Mouse (Mus musculus): ENCODE results near the gene Tex14.
A peak's percentile ranks its signal among the peaks of the same experiment; 100 is the strongest.
"Not testable (repeated sequence)": the region's sequence is repeated elsewhere in the genome, so short reads cannot be mapped to it uniquely, and the experiment has no call there.

Gene Tex14

DNA sequence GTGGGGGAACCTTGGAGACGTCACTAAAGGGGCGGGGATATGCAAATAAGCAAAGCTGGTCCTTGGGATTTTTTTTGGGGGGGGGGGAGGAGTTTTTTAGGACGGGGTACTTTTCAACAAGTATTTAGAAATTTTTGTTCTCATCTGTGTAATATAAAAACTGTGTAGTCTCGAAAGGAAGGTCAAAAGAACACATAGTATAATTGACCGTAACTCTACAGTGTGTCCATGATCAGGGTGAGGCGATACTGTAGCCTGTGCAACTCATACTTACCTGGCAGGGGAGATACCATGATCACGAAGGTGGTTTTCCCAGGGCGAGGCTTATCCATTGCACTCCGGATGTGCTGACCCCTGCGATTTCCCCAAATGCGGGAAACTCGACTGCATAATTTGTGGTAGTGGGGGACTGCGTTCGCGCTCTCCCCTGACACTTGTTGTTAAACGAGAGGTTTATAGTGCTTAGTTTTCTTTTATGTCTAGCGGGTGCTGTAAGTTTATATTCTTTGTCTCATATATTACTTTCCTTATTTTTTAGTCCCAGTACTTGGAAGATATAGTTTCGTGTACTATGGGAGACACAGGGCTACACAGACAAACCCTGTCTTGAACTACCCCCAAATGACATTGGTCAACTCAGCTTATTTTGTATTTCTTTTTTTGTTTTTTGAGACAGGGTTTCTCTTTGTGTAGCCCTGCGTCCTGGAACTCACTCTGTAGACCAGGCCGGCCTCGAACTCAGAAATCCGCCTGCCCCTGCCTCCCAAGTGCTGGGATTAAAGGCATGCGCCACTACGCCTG, 21.8 kb downstream of the Tex14 start:
- peak; percentile 81 to 88 for DNase-seq (ENCODE audit: low spot score in 2 of 2)

DNA sequence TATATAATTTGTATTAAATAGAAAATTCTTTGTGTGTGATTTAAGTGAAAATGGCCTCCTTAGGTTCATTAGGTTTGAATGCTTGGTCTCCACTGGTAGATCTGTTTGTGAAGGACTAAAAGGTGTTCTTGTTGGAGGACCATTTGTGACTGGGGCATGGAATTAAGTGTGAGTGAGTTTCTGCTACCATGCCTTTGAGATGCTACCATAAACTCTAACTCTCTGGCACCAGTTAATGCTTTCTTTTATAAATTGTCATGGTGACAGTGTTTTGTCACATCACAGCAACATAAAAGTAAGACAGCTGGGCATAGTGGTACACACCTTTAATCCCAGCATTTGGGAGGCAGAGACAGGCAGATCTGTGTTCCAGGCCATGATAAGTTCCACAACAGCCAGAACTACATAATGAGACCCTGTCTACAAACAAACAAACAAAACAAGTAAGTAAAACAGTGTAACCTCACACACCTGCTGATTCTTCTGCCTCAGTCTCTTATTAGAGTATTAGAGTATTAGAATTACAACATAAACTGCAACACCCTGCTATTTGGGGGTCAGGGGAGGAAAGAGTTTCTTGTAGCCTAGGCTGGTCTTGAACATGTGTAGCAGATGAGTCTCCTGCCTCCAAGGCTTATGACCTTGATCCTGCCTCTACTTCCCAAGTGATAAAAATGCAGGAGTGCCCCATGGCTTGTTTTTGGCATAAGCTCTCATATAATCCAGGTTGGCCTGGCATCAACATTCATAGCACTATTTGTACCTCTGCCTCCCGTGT, 22.6 kb downstream of the Tex14 start:
- DNase-seq (ENCODE audit: low spot score in 2 of 2): no peak

DNA sequence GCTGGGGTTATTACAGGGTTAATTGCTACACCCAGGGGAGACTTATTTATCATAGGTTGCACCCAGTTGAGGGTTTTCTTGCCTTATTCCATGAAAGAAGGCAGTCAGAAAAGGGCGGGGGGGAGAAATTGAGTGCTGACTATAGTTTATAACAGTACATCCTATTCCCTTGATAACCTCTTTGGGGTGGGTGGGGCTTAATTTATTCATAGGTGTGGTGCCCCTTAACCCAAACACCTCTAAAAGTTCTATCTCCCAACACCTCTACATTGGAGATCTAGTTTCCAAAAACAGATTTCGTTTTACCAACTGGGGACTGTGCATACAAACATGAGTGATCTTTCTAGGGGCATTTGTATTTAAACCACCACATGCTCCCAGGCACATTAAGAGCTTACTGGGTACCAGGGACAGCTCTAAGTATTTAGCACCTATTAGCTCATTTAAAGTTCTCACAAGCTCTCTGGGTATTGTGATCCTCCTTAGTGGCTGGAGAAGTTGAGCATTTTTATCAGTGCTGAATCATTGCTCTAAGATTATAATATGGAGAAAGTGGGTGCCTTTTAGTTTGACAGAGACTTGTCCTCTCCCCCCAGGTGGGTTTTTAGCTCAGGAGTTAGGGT, 23.3 kb downstream of the Tex14 start:
- no peak for DNase-seq (ENCODE audit: low spot score in 2 of 2)

DNA sequence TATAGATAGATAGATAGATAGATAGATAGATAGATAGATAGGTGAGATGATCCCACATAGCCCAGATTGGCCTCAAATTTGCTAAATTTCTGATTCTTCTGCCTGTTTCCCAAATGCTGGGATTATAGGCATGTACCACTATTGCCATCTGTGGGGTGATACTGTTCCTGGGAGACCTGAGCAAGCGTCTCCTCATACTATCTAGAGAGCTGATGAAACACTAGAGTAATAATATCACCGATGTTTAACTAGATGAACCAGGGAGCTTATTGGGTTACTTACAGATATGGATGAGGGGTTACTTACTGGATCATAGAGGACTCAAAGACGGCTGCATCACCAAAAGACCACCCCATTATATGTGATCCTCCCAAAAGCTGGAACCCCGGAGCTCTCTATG, 24.5 kb downstream of the Tex14 start:
- no peak for DNase-seq (ENCODE audit: low spot score in 2 of 2)

DNA sequence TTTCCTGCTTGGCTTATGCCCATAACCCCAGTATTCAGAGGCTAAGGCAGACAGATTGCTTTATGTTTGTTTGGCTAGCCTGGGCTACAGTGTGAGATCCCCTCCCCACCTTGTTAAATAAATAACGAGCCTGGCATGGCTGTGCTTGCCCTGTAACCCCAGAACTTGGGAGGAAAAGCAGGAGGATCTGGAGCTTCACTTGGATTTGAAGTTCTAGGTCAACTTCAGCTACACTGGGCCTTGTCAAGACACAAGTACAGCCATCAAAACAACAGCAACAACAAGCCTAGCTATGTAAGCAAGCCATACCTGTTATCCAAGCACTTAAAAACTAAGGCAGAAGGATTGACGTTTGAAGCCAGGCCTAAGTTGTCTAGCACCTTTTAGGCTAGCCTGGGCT, 25.5 kb downstream of the Tex14 start:
- DNase-seq (ENCODE audit: low spot score in 2 of 2): no peak

DNA sequence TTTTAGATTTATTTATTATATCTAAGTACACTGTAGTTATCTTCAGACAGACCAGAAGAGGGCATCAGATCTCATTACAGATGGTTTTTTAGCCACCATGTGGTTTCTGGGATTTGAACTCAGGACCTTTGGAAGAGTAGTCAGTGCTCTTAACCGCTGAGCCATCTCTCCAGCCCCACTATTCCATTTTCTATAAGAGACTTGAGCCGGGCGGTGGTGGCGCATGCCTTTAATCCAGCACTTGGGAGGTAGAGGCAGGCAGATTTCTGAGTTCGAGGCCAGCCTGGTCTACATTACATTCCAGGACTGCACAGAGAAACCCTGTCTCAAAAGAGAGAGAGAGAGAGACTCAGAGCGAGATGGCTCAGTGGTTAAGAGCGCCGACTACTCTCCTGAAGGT, 26.9 kb downstream of the Tex14 start:
- not testable (repeated sequence) for DNase-seq (ENCODE audit: low spot score in 2 of 2)

DNA sequence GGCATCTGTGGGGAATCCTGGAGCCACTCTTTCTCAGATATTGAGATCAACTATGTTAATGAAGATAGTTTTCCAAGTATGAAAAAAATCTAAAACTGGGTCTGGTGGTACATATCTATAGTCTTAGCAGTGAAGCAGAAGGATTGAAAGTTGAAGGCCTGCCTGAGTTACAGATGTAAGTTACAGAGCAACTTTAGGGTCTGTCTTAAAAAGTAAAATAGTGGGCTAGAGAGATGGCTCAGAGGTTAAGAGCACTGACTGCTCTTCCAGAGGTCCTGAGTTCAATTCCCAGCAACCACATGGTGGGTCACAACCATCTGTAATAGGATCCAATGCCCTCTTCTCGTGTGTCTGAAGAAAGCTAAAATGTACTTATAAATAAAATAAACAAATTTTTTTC, 27.6 kb downstream of the Tex14 start:
- no peak for DNase-seq (ENCODE audit: low spot score in 2 of 2)

DNA sequence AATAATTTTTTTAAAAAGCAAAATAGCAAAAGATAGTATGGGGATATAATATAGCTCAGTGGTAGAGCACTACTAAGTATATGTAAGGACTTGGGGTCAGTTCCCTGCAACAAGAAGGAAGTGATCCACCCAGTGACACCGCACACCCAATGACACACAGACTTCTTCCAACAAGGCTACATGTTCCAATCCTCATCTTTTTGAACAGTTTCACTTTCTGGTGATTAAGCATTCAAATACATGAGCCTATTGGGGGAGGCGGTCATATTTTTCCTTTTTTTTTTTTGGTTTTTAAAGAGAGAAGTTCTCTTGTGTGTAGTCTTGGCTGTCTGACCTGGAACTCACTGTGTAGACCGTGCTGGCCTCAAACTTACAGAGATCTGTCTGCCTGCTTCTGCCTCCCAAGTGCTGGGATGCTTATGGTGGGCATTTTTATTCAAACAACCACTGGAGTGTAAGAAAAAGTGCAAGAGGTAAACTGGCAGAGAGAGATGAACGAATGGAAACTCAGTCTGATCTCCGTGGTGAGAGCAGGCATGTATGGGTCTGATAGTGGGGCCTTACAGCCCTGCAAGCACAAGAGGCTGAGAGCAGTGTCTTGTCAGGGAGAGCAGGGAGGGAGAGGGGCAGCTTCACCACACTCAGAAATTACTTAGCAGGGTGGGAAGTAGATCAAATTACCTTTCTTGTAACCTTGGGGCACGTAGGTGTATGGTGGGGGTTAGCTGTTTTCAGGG, 28.2 kb downstream of the Tex14 start:
- DNase-seq (ENCODE audit: low spot score in 2 of 2): no peak

DNA sequence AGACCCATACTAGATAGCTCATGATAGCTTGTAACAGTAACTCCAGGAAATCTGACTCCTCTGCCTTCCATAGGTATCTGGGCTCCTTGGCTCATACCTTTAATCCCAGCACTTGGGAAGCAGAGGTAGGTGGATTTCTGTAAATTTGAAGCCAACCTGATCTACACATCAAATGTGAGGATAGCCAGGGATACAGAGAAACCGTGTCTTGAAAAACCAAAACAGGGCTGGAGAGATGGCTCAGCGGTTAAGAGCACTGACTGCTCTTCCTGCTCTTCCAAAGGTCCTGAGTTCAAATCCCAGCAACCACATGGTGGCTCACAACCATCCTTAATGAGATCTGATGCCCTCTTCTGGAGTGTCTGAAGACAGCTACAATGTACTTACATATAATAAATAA, 30.2 kb downstream of the Tex14 start:
- not testable (repeated sequence) for DNase-seq (ENCODE audit: low spot score in 2 of 2)

DNA sequence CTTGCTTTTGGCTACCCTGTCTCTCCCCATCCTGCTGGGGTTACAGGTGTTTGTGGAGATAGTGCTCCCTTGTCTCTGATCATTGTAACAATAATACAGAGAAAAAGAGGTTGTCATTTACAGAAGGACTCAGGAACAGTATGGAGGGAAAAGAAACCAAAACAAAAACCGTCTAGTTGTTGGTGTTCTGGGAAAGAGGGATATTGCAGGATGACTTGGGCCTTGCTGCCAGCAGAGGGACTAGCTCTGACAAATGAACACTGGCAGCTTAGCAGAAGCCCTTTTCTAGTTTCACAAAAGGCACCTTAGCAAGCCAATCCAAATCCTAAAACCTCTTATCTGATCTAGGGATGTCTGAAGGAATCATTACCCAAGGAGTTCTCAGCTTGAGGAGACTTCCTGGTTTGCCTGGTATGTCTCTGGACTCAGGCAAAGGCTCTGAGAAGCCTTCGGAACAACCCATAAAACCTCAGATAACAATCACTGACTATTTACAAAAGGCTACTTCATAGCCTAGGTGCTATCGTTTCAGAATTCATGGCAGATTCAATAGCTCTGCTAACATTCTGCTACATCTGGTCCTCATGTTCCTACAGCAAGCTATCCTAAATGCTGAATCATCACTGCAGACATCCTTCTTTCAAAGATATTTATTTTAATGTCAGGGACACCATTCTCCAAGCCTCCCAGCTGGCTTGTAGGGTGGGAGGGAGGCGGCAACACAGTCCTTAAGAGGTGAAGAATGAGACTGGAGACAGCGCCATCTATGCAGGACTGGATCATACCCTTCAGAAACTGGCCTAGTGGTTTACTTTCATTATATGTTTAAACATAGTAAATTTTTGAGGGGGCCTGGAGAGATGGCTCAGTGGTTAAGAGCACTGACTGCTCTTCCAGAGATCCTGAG, 31.7 kb downstream of the Tex14 start:
- no peak for DNase-seq (ENCODE audit: low spot score in 2 of 2)

DNA sequence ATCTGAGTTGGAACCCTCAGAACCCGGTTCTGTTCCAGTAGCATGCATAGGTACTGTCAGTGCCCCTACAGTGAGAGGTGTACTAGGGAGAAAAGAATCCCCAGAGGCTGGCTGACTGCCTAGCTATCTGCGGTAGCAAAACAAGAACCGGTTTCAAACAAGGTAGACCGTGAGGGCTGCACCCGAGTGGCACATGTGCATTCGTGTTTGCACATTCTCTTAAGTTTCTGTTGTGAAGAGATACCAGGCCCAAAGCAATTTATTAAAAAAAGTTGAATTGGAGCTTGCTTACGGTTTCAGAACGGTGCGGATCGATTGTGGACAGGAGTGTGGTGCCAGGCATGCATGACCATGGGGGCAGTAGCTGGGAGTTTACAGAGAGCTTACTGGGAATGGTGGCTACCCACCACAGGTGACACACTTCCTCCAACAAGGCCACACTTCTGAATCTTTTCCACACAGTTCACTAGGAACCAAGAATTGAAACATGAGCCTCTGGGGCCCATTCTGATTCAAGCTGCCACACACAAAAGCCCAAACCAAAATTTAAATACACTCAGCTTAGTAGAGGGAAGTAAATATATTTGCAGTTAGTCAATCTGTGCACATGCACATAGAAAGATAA, 35.0 kb downstream of the Tex14 start:
- DNase-seq (ENCODE audit: low spot score in 2 of 2): no peak

DNA sequence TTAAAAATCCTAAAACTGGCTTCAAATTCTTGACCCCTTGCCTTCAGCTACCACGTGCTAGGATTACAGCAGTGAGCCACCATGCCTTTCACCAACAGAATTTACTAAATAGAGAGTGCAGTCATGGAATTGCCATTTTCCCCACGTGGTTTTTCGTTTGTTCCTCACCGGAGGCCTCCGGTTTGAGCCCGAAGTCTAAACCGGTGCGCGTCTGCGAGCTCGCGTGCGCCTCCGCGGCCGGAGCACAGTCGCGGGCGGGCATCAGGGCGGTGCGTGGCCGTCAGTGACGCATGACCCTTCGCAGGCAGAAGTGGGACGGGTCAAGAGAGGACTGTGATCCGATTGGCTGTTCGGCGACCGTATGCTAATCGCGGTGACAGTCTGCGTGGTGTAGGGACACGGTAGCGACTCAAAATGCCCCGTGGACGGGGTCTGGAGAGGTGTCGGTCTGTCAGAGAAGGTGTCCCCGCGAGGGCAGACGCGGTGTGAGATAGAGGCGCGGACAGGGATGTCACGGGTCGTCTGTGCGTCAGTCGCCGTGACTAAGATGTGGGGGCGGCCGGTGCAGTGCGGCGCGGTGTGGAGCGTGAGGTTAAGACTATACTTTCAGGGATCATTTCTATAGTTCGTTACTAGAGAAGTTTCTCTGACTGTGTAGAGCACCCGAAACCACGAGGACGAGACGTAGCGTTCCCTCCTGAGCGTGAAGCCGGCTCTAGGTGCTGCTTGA, 37.9 kb downstream of the Tex14 start:
- peak; percentile 75 to 83 for DNase-seq (ENCODE audit: low spot score in 2 of 2)

DNA sequence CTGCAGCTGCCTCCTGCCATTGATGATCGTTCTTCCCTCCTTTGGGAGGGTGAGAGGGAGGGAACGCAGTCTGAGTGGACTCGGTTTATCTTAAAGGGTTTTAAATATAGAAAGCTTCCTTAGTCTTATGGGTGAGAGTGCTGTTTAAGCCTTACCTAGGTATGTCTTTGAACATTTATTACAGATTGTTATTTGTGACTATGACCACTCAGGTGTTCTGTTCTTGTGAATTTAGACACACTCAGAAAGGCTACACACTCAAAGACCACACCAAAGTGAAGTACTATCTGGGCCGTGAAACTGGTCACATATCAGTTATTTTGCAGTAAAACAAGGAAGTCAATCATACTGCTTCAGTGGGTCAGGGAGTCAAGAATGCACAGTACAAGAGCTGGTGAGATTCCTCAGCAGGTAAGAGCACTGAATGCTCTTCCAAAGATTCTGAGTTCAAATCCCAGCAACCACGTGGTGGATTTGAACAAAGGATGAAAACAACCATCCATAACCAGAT, 38.6 kb downstream of the Tex14 start:
- DNase-seq (ENCODE audit: low spot score in 2 of 2): peak; percentile 55 to 75

DNA sequence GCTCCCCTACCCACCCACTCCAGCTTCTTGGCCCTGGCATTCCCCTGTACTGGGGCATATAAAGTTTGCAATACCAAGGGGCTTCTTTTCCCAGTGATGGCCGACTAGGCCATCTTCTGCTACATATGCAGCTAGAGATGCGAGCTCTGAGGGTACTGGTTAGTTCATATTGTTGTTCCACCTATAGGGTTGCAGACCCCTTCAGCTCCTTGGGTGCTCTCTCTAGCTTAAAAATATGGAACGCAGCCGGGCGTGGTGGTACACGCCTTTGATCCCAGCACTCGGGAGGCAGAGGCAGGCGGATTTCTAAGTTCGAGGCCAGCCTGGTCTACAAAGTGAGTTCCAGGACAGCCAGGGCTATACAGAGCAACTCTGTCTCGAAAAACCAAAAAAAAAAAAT, 39.2 kb downstream of the Tex14 start:
- not testable (repeated sequence) for DNase-seq (ENCODE audit: low spot score in 2 of 2)

DNA sequence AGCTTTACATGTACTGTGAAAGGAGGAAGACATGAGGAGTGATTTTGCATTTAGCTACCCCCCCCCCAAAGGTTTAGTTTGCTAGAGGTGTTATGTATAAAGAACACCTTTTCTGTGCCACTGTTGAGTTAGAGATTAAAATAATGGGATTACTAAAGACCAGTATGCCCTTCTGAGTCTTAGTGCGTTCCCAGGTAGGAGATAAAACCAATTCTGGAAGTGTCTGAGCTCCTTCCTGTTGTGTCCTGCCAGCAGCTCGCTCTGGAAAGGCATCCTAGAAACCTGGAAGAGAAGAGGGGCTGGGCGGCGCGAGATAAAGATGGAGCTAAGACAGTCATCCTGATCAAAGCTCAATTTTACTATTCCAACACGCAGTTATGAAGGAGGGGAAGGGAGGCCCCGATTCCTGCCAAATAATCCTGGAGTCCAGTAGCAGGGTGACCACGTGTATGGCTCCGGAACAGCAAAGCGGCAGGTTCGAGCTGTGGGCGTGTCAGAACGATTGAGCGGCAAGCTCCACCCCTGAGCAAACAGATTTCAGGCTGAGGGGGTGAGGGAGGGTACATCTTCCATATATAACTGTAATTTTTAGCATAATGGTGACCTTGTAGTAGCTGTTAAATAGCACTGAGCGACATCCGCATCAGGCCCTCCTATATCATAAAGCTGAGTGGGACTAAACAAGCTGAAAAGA, 40.0 kb downstream of the Tex14 start:
- no peak for DNase-seq (ENCODE audit: low spot score in 2 of 2)

DNA sequence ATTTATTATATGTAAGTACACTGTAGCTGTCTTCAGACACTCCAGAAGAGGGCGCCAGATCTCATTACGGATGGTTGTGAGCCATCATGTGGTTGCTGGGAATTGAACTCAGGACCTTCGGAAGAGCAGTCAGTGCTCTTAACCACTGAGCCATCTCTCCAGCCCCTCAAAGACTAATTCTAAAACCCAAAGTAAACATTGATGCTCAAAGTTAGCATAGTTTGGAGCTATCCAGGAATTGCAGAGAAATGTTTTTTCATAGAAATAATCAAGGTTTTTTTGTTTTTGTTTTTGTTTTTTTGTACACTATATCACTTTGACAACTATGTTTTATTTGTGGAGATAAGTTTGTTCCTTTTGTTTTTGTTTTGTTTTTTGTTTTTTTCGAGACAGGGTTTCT, 40.7 kb downstream of the Tex14 start:
- not testable (repeated sequence) for DNase-seq (ENCODE audit: low spot score in 2 of 2)

DNA sequence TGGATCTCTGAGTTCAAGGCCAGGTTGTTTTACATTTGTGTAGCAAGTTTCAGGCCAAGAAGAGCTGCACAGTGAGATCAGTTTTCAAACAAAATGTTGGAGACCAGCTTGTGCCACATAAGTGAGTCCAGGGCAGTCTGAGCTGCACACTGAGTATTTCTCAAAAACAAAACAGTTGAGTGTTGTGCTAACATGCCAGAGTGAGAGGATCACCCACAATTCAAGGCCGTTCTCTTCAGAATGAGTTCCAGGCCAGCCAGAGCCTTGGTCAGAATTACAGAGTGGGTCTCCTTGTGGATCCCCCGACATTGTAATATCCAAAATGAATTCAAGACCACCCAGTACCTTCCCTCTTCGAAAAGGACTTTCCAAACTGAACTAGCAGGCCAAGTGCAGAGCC, 41.3 kb downstream of the Tex14 start:
- no peak for DNase-seq (ENCODE audit: low spot score in 2 of 2)

DNA sequence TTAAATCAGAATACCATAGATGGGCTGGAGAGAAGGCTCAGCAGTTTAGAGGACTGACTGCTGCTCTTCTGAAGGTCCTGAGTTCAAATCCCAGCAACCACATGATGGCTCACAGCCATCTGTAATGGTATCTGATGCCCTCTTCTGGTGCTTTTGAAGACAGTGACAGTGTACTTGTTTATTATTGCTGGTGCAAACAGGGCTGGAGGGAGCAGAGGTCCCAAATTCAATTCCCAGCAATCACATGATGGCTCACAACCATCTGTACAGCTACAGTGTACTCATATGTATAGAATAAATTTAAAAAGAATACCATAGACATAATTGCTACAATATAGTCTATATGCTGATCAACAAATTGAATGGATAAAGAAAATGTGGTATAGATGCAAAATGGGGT, 42.6 kb downstream of the Tex14 start:
- DNase-seq (ENCODE audit: low spot score in 2 of 2): no peak

DNA sequence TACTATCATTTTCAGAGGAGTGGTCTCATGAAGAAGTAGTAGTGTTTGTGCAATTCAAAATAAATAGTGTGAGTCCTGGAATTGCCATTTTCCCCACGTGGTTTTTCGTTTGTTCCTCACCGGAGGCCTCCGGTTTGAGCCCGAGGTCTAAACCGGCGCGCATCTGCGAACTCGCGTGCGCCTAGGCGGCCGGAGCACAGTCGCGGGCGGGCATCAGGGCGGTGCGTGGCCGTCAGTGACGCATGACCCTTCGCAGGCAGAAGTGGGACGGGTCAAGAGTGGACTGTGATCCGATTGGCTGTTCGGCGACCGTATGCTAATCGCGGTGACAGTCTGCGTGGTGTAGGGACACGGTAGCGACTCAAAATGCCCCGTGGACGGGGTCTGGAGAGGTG, 43.2 kb downstream of the Tex14 start:
- DNase-seq (ENCODE audit: low spot score in 2 of 2): peak; percentile 84 to 91

All from frontal cortex, postnatal 14 days (tissue).